Mouse (Mus musculus) intestine, embryonic 14.5 days (tissue): ENCODE measurements around the gene Slc22a4. TPM values are rescaled to one million over a fixed set of nuclear protein-coding genes. Genes with fewer than 3 reads are reported as not detected.

Source experiments
- ATAC-seq: fragments of 200-750 bp; cut with Nextera tagmentation; replicated peaks from 2 replicates; pipeline ENCODE4 v1.8.0; 2017; ENCODE audit warnings: low read depth, moderate number of reproducible peaks, moderate TSS enrichment, moderate library complexity; ENCODE audit not compliant: low FRiP score, low TSS enrichment
- DNase-seq: peaks from one replicate; pipeline ENCODE4 v3.0.0-alpha.2; 2018; ENCODE audit warnings: low spot score
- H3K27ac ChIP-seq: fragments of 300-500 bp; sonication (generic); 2 replicates; pipeline ENCODE4 v1.5.1; 2014; ENCODE audit warnings: low read depth, mild to moderate bottlenecking, control low read depth
- H3K27me3 ChIP-seq: fragments of 300-500 bp; sonication (generic); replicated peaks from 2 replicates; pipeline ENCODE4 v1.6.1; 2014; ENCODE audit warnings: low read length, control low read depth; ENCODE audit not compliant: control insufficient read depth, insufficient read depth
- H3K36me3 ChIP-seq: fragments of 300-500 bp; sonication (generic); 2 replicates; pipeline ENCODE4 v1.6.1; 2014; ENCODE audit warnings: low read length, control low read depth; ENCODE audit not compliant: control insufficient read depth, insufficient read depth
- H3K4me1 ChIP-seq: fragments of 300-500 bp; sonication (generic); replicated peaks from 2 replicates; pipeline ENCODE4 v1.6.1; 2014; ENCODE audit warnings: low read length, control low read depth, mixed read lengths; ENCODE audit not compliant: control insufficient read depth, insufficient read depth
- H3K4me2 ChIP-seq: fragments of 300-500 bp; sonication (generic); 2 replicates; pipeline ENCODE4 v1.6.1; 2014; ENCODE audit warnings: low read length
- H3K4me3 ChIP-seq: fragments of 300-500 bp; sonication (generic); 2 replicates; pipeline ENCODE4 v1.5.1; 2014; ENCODE audit warnings: low read depth, low read length, control low read depth, mixed read lengths
- H3K9ac ChIP-seq: fragments of 300-500 bp; sonication (generic); 2 replicates; pipeline ENCODE4 v1.6.1; 2014; ENCODE audit warnings: mild to moderate bottlenecking, low read length
- H3K9me3 ChIP-seq: fragments of 300-500 bp; sonication (generic); 2 replicates; pipeline ENCODE4 v1.6.1; 2016; ENCODE audit warnings: low read length, control low read depth; ENCODE audit not compliant: control insufficient read depth
- WGBS: fragments of 180-500 bp; shearing (Covaris S2); extraction: QIAGEN DNeasy Blood & Tissue Kit; methylation state at CpG from one replicate; pipeline ENCODE4 v1.1.7; 2014; 5-methylcytosine and 5-hydroxymethylcytosine counted together
- polyA plus RNA-seq: library from polyadenylated mRNA; unstranded; fragments of >200 nt; fragmentation: Nextera tagmentation; extraction: Ambion mirVana; gene quantifications from 2 replicates; pipeline ENCODE4 v1.2.1, GENCODE M21; 2014

The Slc22a4 gene
- 0.18 and 0.51 TPM in 2 replicates for polyA plus RNA-seq

DNA sequence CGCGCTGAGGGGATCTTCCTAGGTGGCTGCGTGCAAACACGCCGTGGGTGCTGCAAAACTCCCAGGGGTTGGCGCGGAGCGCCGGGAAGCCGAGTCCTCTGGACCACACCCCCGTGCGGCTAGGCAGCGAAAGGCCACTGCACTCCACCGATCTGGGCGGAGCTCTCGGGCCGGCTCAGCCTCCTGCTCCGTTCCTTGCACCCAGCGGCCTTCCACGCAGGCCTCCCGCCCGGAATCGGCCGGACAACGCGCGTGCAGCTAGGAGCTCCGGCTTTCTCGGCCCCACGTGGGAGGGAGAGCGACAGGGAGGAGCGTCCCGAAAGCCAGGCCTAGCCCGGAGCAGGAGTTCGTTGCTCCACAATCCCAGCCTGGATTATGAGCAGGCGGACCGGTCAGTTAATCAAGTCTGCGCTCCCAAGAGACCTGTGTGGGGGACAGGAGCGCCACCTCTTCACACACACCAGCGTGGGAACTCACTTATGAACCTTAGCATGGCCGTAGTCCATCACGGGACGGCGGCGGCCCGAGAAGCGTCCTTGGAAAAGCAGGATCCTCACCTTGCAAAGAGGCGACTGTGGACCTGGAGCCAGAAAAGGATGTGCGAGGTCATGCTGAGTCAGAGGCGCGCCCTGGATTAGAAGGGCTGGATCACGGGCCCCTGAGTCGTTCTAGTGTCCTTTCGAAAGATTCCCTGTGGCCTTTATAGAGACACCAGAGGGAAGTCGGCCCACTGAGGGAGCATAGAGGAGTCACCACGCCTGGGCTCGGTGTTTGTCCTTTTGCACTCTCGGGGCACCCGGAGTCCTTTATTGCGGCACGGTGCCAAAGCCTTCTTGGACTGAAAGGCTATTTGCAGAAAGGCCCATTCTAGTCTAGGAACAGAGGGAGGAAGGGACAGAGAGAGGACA, at the start of gene Slc22a4:
TSS of gene Slc22a4 (minus strand) at position 47 of the 908 bp plus-strand sequence.
- WGBS: 4% methylated on average over 60 of the region's 61 CpGs

DNA sequence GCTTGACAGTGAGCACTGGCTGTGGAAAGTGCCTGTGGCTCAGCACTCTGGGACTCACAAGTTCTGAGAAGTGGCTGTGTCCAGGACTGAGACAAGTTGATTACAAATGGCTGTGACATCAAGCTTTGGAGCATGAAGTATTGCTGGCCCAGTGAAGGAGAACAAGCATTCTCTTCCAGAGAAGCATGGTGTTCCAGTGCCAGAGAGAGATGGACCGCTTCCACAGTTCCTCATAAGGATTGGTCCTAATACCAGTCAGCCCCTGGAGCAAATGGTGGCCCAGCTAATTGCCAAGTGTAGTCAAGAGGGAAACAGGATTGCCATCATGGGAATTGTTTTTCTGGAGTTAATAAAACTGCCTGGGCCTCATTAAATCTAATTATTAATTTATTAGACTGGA, 48.2 kb upstream of the Slc22a4 start:
- Histone ChIP-seq H3K9ac (no peak overlapping the region), H3K4me3 (no peak overlapping the region), H3K4me1 (no peaks in the 10 kb centered on the region; the same call in 1 of the 2 replicates), H3K4me2 (no peak overlapping the region), H3K27ac (no peak overlapping the region), H3K9me3 (no peaks in the 10 kb centered on the region), H3K27me3 (no peaks in the 10 kb centered on the region), H3K36me3 (no peaks in the 10 kb centered on the region)
- WGBS: 90% methylated on average over 1 of the region's 1 CpGs
- no peak for ATAC-seq
- peak; percentile 34 for DNase-seq

More for the DNA sequence above, at the start of gene Slc22a4:
- Histone ChIP-seq H3K9me3 (no peaks in the 10 kb centered on the region), H3K4me1 (peaks cover 4% of the 10 kb centered on the region), H3K27me3 (0 out of 2 replicates have a peak, but pooled peaks cover 14% of the 10 kb centered on the region), H3K27ac (no peak within 1 kb of the TSS), H3K36me3 (no peaks in the 10 kb centered on the region), H3K4me2 (peak within 1 kb of the TSS; percentile 96), H3K9ac (peak within 1 kb of the TSS; percentile 45), H3K4me3 (peak within 1 kb of the TSS; percentile 52)
- ATAC-seq: peak; percentile 75
- DNase-seq: peak; percentile 87

DNA sequence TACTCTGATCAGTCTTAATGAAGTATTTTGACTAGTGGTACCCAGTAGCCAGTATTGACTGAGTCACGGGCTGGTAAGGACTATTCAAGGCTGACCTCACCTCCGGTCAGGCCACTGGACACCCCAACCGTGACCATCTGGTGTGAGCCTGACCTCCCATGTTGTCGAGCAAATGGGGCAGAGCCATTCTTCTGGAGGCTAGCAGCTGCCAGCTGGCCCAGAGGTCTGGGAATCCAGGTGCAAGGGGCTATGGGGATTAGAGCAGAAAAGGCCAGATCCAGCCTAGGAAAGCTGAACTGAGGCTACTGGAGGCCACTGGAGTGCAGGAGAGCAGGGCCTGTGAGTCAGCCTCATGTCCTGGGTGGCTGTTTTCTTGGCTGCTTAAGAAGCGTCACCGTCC, 47.5 kb upstream of the Slc22a4 start:
- Histone ChIP-seq H3K27ac (no peak overlapping the region), H3K36me3 (no peaks in the 10 kb centered on the region), H3K4me1 (no peaks in the 10 kb centered on the region; the same call in 1 of the 2 replicates), H3K4me2 (no peak overlapping the region), H3K9ac (no peak overlapping the region), H3K4me3 (no peak overlapping the region), H3K27me3 (no peaks in the 10 kb centered on the region), H3K9me3 (no peaks in the 10 kb centered on the region)
- WGBS: 75% methylated on average over 6 of the region's 6 CpGs
- ATAC-seq: no peak
- DNase-seq: no peak

DNA sequence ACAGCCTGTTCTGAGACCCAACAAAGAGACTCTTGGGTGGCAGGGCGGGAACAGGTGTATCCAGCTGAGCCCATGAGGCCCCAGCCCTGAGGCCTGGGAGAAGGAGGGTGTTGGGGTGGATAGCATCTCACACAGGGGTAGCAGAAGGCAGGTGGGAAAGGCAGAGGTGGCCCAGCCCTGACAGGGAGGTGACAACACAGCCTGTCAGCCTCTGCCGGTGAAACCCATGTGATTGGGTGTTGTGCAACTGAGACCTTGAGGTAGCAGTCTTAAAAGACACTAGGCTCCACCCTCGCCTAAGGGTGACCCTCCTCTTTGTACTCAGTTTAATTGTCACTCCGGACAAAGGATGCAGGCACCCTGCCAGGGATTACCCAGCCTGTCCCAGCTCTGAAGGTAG, 45.4 kb upstream of the Slc22a4 start:
- Histone ChIP-seq H3K27ac (no peak overlapping the region), H3K4me3 (no peak overlapping the region), H3K9me3 (no peaks in the 10 kb centered on the region), H3K4me2 (no peak overlapping the region), H3K4me1 (no peaks in the 10 kb centered on the region; the same call in 1 of the 2 replicates), H3K36me3 (no peaks in the 10 kb centered on the region), H3K9ac (no peak overlapping the region), H3K27me3 (no peaks in the 10 kb centered on the region)
- no peak; the same call in 1 of the 2 replicates for ATAC-seq
- WGBS: 44% methylated on average over 4 of the region's 4 CpGs
- no peak for DNase-seq

DNA sequence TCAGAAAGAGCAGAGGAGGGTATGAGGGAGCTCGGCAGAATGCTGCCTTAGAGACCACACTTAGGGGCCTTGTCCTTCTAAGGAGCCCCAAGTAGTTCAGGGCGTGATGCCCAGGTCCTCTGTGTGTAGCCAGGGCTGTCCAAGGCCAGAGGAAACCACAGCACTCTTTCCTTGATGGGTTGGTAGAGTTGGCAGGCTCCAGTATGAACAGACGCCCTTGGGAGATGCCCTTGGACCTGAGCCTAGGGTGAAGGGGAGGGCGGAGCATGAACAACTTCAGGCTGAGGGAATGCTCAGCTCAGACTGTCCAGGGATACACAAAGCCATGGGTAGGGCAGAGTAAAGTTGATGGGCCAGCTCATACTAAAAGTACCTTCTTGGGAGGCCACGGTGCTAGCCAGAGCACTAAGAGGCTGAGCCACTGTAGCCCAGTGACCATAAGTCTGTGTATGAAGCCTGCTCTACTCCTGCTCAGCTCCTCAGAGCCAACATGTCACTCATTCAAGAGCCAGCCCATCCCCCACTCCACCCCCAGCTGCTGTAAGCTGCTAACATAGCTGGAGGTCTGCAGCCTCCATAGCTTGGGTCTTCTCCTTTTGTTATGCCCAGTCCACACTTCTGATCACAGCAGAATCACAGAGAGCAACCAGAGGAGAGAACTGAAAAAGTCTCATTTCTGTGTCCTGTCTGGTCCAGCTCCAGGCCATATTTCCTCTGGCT, 44.0 kb upstream of the Slc22a4 start:
- H3K27ac ChIP-seq: no peak overlapping the region
- no peaks in the 10 kb centered on the region for H3K9me3 ChIP-seq
- 88% methylated on average over 5 of the region's 5 CpGs for WGBS
- ATAC-seq (no peak), DNase-seq (no peak)
- no peaks in the 10 kb centered on the region for H3K36me3 ChIP-seq
- peaks cover 9% of the 10 kb centered on the region for H3K4me1 ChIP-seq
- H3K9ac ChIP-seq: no peak overlapping the region
- H3K4me3 ChIP-seq: no peak overlapping the region
- H3K27me3 ChIP-seq: no peaks in the 10 kb centered on the region
- H3K4me2 ChIP-seq: no peak overlapping the region

DNA sequence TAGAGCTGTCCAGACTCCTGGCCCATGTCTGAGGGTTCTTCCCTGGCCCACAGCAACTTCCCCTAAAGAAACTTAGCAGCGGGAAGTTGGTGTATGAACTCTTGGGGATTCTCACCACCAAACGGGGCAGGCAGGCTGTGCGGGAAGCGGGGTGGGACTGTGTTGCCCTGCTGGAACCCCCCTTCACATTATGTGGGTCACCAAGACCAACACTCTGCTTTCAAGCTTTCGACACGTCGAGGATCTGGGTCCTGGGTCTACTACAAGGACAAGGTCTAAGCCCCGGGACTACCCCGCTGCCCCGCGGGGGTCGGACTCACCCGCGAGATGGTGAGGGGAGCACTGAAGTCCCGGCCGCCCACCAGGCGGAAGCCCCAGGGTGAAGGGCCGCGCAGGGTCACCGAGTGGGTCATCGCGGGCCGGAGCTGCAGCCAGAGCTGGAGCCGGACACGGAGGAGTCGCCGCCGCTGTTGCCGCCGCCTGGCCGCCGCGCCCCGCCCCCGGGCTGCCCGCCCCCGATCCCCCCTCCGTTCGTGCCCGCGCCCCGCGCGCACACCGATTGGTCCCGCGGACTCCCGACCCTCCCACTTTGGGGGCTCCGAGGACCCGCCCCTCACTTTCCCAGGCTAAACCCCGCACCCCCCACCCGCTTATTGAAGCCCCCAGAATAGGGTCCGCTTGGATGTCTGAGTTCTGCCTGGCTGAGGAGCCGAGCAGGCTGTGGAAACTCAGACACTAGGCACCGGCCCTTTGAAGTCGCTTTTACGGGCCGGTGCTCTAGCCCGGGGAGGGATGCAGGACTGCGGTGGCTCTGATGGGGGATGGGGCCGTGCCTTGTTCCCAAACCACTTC, 40.9 kb upstream of the Slc22a4 start, which contains the start of gene Pdlim4:
TSS of gene Pdlim4 (minus strand) at position 495 of the 852 bp plus-strand sequence.
- H3K4me1 ChIP-seq: peaks cover 18% of the 10 kb centered on the region
- DNase-seq (peak; percentile 83), ATAC-seq (peak; percentile 57)
- H3K4me2 ChIP-seq: peak within 1 kb of the TSS; percentile 83
- WGBS: 2% methylated on average over 56 of the region's 61 CpGs
- H3K36me3 ChIP-seq: no peaks in the 10 kb centered on the region
- no peaks in the 10 kb centered on the region for H3K9me3 ChIP-seq
- H3K9ac ChIP-seq: peak within 1 kb of the TSS; percentile 80
- peak within 1 kb of the TSS; percentile 74 for H3K27ac ChIP-seq
- H3K27me3 ChIP-seq: no peaks in the 10 kb centered on the region
- H3K4me3 ChIP-seq: peak within 1 kb of the TSS; percentile 64

DNA sequence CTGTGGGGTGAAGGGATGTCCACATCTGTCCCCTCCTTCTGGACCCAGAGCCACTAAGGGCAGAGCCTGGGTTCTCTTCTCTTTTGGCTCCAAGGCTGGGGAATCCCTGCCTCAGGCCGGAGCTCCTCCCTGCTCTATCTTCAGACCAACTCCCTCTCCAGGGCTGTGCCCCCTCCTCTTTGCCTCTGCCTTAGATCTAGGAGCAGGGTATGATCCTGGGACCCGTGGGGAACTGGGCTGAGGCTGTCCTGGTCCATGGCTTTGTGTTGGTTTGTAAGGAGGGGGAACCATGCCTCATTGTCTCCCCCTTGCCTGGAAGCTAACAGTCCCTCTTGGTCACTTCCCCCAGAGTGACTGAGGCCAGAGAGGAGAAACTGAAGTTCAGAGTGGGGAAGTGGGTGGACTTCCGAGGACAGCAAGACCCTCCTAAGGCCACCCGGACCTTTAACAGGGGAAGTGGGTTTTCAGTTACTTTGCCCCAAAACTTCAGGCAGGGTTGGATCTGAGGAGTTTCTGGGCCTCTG, 40.2 kb upstream of the Slc22a4 start:
- WGBS: 19% methylated on average over 4 of the region's 4 CpGs
- peak overlapping the region; percentile 74 for H3K27ac ChIP-seq
- no peaks in the 10 kb centered on the region for H3K36me3 ChIP-seq
- peak overlapping the region; percentile 83 for H3K4me2 ChIP-seq
- H3K4me3 ChIP-seq: peak overlapping the region; percentile 64
- H3K4me1 ChIP-seq: peaks cover 20% of the 10 kb centered on the region
- ATAC-seq (no peak), DNase-seq (no peak)
- no peaks in the 10 kb centered on the region for H3K27me3 ChIP-seq
- no peaks in the 10 kb centered on the region for H3K9me3 ChIP-seq
- H3K9ac ChIP-seq: peak overlapping the region; percentile 80
